Mouse (Mus musculus): ENCODE data around the gene Cox10.

Cox10 gene

GRCm38 (mm10) chr11:63952743-63953191 lies 126.5 kb downstream of the Cox10 start:
- DNase-seq, result no peak

- peak; percentile 45 to 57 for DNase-seq
These were observed 127.2 kb downstream of the Cox10 start for GRCm38 (mm10) chr11:63951831-63952631.

- DNase-seq, result no peak
These were observed 130.9 kb downstream of the Cox10 start for GRCm38 (mm10) chr11:63948371-63948770.

- DNase-seq, result peak; percentile 70 to 74
These were observed 132.2 kb downstream of the Cox10 start for GRCm38 (mm10) chr11:63947024-63947423.

- DNase-seq, result peak in 1 of 2 experiments; percentile 31
These were observed 135.3 kb downstream of the Cox10 start for GRCm38 (mm10) chr11:63943947-63944346.

- peak; percentile 79 to 85 for DNase-seq
These were observed 135.9 kb downstream of the Cox10 start for GRCm38 (mm10) chr11:63943268-63943890.

- DNase-seq, result no peak
These were observed 137.1 kb downstream of the Cox10 start for GRCm38 (mm10) chr11:63942177-63942576.

GRCm38 (mm10) chr11:63936641-63937040 lies 142.6 kb downstream of the Cox10 start:
- DNase-seq, result no peak

- DNase-seq, result no peak
These were observed 152.4 kb downstream of the Cox10 start for GRCm38 (mm10) chr11:63926901-63927300.

- peak; percentile 82 to 84 for DNase-seq
These were observed 154.1 kb downstream of the Cox10 start for GRCm38 (mm10) chr11:63925161-63925582.

- no peak for DNase-seq
These were observed 154.9 kb downstream of the Cox10 start for GRCm38 (mm10) chr11:63924286-63924930.

GRCm38 (mm10) chr11:63923386-63923785 lies 155.9 kb downstream of the Cox10 start:
- DNase-seq, result peak; percentile 18 to 34

- DNase-seq, result peak; percentile 88 to 94
These were observed 157.1 kb downstream of the Cox10 start, which contains the start of gene Hs3st3b1 for GRCm38 (mm10) chr11:63922091-63922621. Gene Hs3st3b1 (minus strand): TSS chr11:63922290.

GRCm38 (mm10) chr11:63921044-63921951 lies 158.0 kb downstream of the Cox10 start:
- no peak for DNase-seq

- DNase-seq, result peak; percentile 88 to 89
These were observed 158.7 kb downstream of the Cox10 start for GRCm38 (mm10) chr11:63920531-63920930.

GRCm38 (mm10) chr11:63919211-63920098 lies 159.8 kb downstream of the Cox10 start:
- DNase-seq, result no peak

GRCm38 (mm10) chr11:63918321-63919105 lies 160.8 kb downstream of the Cox10 start:
- DNase-seq, result no peak

- no peak for DNase-seq
These were observed 161.7 kb downstream of the Cox10 start for GRCm38 (mm10) chr11:63917561-63917960.

- DNase-seq, result peak; percentile 83 to 88
These were observed 164.9 kb downstream of the Cox10 start for GRCm38 (mm10) chr11:63914388-63914787.

- no peak for DNase-seq
These were observed 165.3 kb downstream of the Cox10 start for GRCm38 (mm10) chr11:63913936-63914335.

All from cerebellum, postnatal 10 days (tissue).